Mouse (Mus musculus) pancreas, adult 10 weeks (tissue): ENCODE measurements around the gene Ehbp1l1. TPM values are rescaled to one million over a fixed set of nuclear protein-coding genes. Genes with fewer than 3 reads are reported as not detected.

Experiments used
- polyA plus RNA-seq: library from polyadenylated mRNA; stranded (reverse); fragments of 350-450 nt; fragmentation: Illumina TruSeq; extraction: RNeasy Lipid Tissue Mini Kit (QIAGEN cat#74804); gene quantifications from one replicate; pipeline ENCODE4 v1.2.3, GENCODE M21; 2015; ENCODE audit warnings: low read depth, low replicate concordance; ENCODE audit not compliant: insufficient read depth

Gene Ehbp1l1
- polyA plus RNA-seq = 4.9 TPM

GRCm38 (mm10) chr19:5725767-5726515 lies at the start of gene Ehbp1l1:
Ehbp1l1 (minus strand) TSS chr19:5726317.

GRCm38 (mm10) chr19:5770925-5771860 lies 45.1 kb upstream of the Ehbp1l1 start, which contains the start of gene Scyl1:
Scyl1 (minus strand) TSS chr19:5771419.

GRCm38 (mm10) chr19:5740320-5741317 lies 14.5 kb upstream of the Ehbp1l1 start, which contains the start of gene Ltbp3:
Ltbp3 (plus strand) TSS chr19:5740904.

GRCm38 (mm10) chr19:5729444-5729815 lies 3.3 kb upstream of the Ehbp1l1 start, which contains the start of gene Fam89b:
Fam89b (minus strand) TSS chr19:5729653.

GRCm38 (mm10) chr19:5704163-5704800 lies 21.8 kb downstream of the Ehbp1l1 start, which contains the start of gene Kcnk7:
Kcnk7 (plus strand) TSS chr19:5704367.

GRCm38 (mm10) chr19:5688200-5689087 lies 37.7 kb downstream of the Ehbp1l1 start, which contains the start of the genes Map3k11 and Pcnx3:
Map3k11 (plus strand) TSS chr19:5688742.
Pcnx3 (minus strand) TSS chr19:5688908.

GRCm38 (mm10) chr19:5662981-5663913 lies 62.9 kb downstream of the Ehbp1l1 start, which contains the start of gene Sipa1:
Sipa1 (minus strand) TSS chr19:5663707.

Other genes starting within 250 kb of the Ehbp1l1 start
- 14.4 TPM for gene Mus81, start 237.9 kb downstream of the Ehbp1l1 start, polyA plus RNA-seq
- gene Cfl1, start 235.9 kb downstream of the Ehbp1l1 start, polyA plus RNA-seq = 65.0 TPM
- not detected for gene 1700020D05Rik, start 222.5 kb downstream of the Ehbp1l1 start, polyA plus RNA-seq
- gene Snx32, start 215.8 kb downstream of the Ehbp1l1 start, polyA plus RNA-seq = 3.4 TPM
- gene Ovol1, start 165.7 kb downstream of the Ehbp1l1 start, polyA plus RNA-seq = 0.89 TPM
- gene Ap5b1, start 158.3 kb downstream of the Ehbp1l1 start, polyA plus RNA-seq = 0.85 TPM
- 19.0 TPM for gene Rnaseh2c, start 124.4 kb downstream of the Ehbp1l1 start, polyA plus RNA-seq
- gene Kat5, start 116.1 kb downstream of the Ehbp1l1 start, polyA plus RNA-seq = 10.2 TPM
- 13.3 TPM for gene Rela, start 88.8 kb downstream of the Ehbp1l1 start, polyA plus RNA-seq
- gene Sipa1, start 62.6 kb downstream of the Ehbp1l1 start, polyA plus RNA-seq = 14.3 TPM
- 13.6 TPM for gene Map3k11, start 37.6 kb downstream of the Ehbp1l1 start, polyA plus RNA-seq
- 20.4 TPM for gene Pcnx3, start 37.4 kb downstream of the Ehbp1l1 start, polyA plus RNA-seq
- not detected for gene Kcnk7, start 21.9 kb downstream of the Ehbp1l1 start, polyA plus RNA-seq
- gene Fam89b, start 3.3 kb upstream of the Ehbp1l1 start, polyA plus RNA-seq = 21.9 TPM
- gene Ltbp3, start 14.6 kb upstream of the Ehbp1l1 start, polyA plus RNA-seq = 44.0 TPM
- gene Scyl1, start 45.1 kb upstream of the Ehbp1l1 start, polyA plus RNA-seq = 21.4 TPM
- 2.3 TPM for gene Frmd8, start 149.0 kb upstream of the Ehbp1l1 start, polyA plus RNA-seq
- gene Slc25a45, start 151.5 kb upstream of the Ehbp1l1 start, polyA plus RNA-seq = 7.3 TPM
- gene Tigd3, start 167.8 kb upstream of the Ehbp1l1 start, polyA plus RNA-seq = not detected
- gene Dpf2, start 186.7 kb upstream of the Ehbp1l1 start, polyA plus RNA-seq = 16.6 TPM
- 4.4 TPM for gene Cdc42ep2, start 198.5 kb upstream of the Ehbp1l1 start, polyA plus RNA-seq
- 6.8 TPM for gene Pola2, start 237.9 kb upstream of the Ehbp1l1 start, polyA plus RNA-seq